ENCODE assay signal across 8 mouse cellular contexts in genomic region chr9:64021319-64021850, GRCm38 (mm10). TPM values are rescaled to one million over a fixed set of nuclear protein-coding genes. Genes with fewer than 3 reads are reported as not detected.
A peak's percentile ranks its signal among the peaks of the same experiment; 100 is the strongest.
DNase-seq lines count a peak whose midpoint lies in the region; ATAC-seq and TF ChIP-seq lines count a peak whose summit lies in the region.

No protein-coding gene starts in this region.

- peak overlapping the region; percentile 90 for H3K4me3 ChIP-seq in lung, adult 2 months (replicated peaks; ENCODE audit: extremely low read depth, low read depth, low read length)
- peak overlapping the region; percentile 66 for H3K4me3 ChIP-seq in neural tube, embryonic 13.5 days

- peak overlapping the region; percentile 83 for H3K4me2 ChIP-seq in neural tube, embryonic 13.5 days

- no peaks in the 10 kb centered on the region for H3K9me3 ChIP-seq in neural tube, embryonic 13.5 days

- DNase-seq in lung, adult 2 months: no peak
- DNase-seq in lung, postnatal 36 days: no peak
- peak; percentile 61 for DNase-seq in embryo, embryonic 10.5 days (ENCODE audit: low spot score)
- peak; percentile 44 for DNase-seq in induced T-regulatory cell, adult 2 months (ENCODE audit: low read depth)
- no peak for DNase-seq in adrenal gland, adult 2 months
- DNase-seq in frontal cortex, postnatal 25 days (ENCODE audit: low spot score in 2 of 2): no peak

- peak overlapping the region; percentile 74 for H3K27ac ChIP-seq in neural tube, embryonic 13.5 days (replicated peaks)

- ATAC-seq in neural tube, embryonic 13.5 days (ENCODE audit: low read depth): no peak
- no peak for ATAC-seq in megakaryocyte progenitor cell, adult 5-6 weeks (replicated peaks; ENCODE audit: poor library complexity)

- under 1% methylated on average over 32 of the region's 32 CpGs for WGBS in lung, adult 2 months
- whole genome bisulfite sequencing in neural tube, embryonic 13.5 days: under 1% methylated on average over 32 of the region's 32 CpGs

- no peak; the same call in 1 of the 2 replicates for TF ChIP-seq POLR2A in lung, adult 2 months (IDR thresholded peaks at IDR 0.05; ENCODE audit: borderline replicate concordance, extremely low read depth, low read depth, low read length)

- peaks cover 37% of the 10 kb centered on the region for H3K27me3 ChIP-seq in neural tube, embryonic 13.5 days

- peak overlapping the region; percentile 86 for H3K9ac ChIP-seq in neural tube, embryonic 13.5 days

- no peak for TF ChIP-seq CTCF in lung, adult 2 months (IDR thresholded peaks at IDR 0.05; ENCODE audit: insufficient read depth, low read length)

- peaks cover 3% of the 10 kb centered on the region; the same call in 1 of the 2 replicates for H3K4me1 ChIP-seq in lung, adult 2 months (ENCODE audit: control insufficient read depth, insufficient read depth, low read length)
- peaks cover 72% of the 10 kb centered on the region for H3K4me1 ChIP-seq in neural tube, embryonic 13.5 days (replicated peaks)

- no peaks in the 10 kb centered on the region for H3K36me3 ChIP-seq in neural tube, embryonic 13.5 days

RNA-seq across cellular contexts. Expression of gene Smad6, which starts 0.5 kb away (rescaled TPM):
- 260 and 369 TPM in 2 replicates for polyA plus RNA-seq in lung, adult 2 months (2012; rRNA removed)
- 3.8 and 4.1 TPM in 2 replicates for polyA plus RNA-seq in neural tube, embryonic 13.5 days (2015; fragmentation: Nextera tagmentation; extraction: Ambion mirVana)
- total RNA-seq in adrenal gland, adult 2 months (2021): 10 to 100 TPM in 1 of 2 experiments, 1 to 10 TPM in 1; 6.0 to 12.9 TPM
- polyA plus RNA-seq in adrenal gland, adult 2 months (2012; rRNA removed): 43.4 and 52.4 TPM in 2 replicates
- total RNA-seq in megakaryocyte progenitor cell, adult 5-6 weeks (2015): 0.34 and 0.72 TPM in 2 replicates
- total RNA-seq in megakaryocyte progenitor cell, adult 5-6 weeks (2017): 1.2 TPM in 2 replicates

Comparison
In these comparisons a context has a peak if more than half of its experiments do, and no peak if none do; other contexts are left out.
1. DNase-seq: peak in embryo, embryonic 10.5 days (single experiment) and induced T-regulatory cell, adult 2 months (single experiment); none in lung, adult 2 months (single experiment), lung, postnatal 36 days (single experiment), adrenal gland, adult 2 months (single experiment) and frontal cortex, postnatal 25 days (0 of 2).